Mouse (Mus musculus): ENCODE data around the gene Scp2d1. TPM values are rescaled to one million over a fixed set of nuclear protein-coding genes. Genes with fewer than 3 reads are reported as not detected.
"Not testable (repeated sequence)": the region's sequence is repeated elsewhere in the genome, so short reads cannot be mapped to it uniquely, and the experiment has no call there.

Gene Scp2d1
- total RNA-seq (2014; rRNA removed), result not detected in 2 replicates
- polyA plus RNA-seq (2012; rRNA removed), result not detected in 2 replicates

DNA sequence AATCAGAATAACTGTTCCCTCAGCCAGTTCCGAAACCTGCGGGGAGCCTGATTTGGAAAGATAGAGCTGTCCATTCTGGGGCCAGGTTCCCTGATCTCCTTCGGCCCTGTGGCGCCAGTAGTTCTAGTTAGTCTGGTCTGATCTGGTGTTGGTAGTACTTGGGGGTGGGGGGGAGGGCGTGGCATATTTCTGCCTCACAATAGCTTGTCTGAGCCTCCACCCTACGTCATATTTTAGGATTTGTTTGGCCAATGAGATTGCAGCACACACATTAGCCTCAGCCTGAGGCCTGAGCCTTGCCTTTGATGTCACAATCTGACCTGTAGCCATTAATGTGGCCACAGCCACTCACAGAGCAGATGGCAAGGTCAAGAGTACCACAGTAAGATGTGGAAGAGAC lies at the start of gene Scp2d1:
Scp2d1 (plus strand) TSS at position 301 of the 400 bp plus-strand sequence.
- H3K79me2 ChIP-seq (ENCODE audit: control insufficient read depth, insufficient read depth, low read length); H3K4me1 ChIP-seq (ENCODE audit: control insufficient read depth, insufficient read depth, low read length); H3K27me3 ChIP-seq (ENCODE audit: control insufficient read depth, insufficient read depth, low read length); H3K27ac ChIP-seq (replicated peaks; ENCODE audit: insufficient read depth, low read depth, low read length); H3K36me3 ChIP-seq (ENCODE audit: control insufficient read depth, insufficient read depth, low read length); DNase-seq (ENCODE audit: extremely low read depth, low read depth, low spot score); H3K9ac ChIP-seq (ENCODE audit: low read depth, low read length); H3K4me3 ChIP-seq (ENCODE audit: insufficient read depth, low read depth, low read length): not testable (repeated sequence)
- WGBS, result 76% methylated on average over 6 of the region's 6 CpGs

GRCm38 (mm10) chr2:144774636-144775160 lies 48.8 kb upstream of the Scp2d1 start:
- 88% methylated on average over 8 of the region's 8 CpGs for WGBS
- no peaks in the 10 kb centered on the region for H3K36me3 ChIP-seq (ENCODE audit: control insufficient read depth, insufficient read depth, low read length)
- no peaks in the 10 kb centered on the region for H3K27me3 ChIP-seq (ENCODE audit: control insufficient read depth, insufficient read depth, low read length)
- H3K4me1 ChIP-seq (ENCODE audit: control insufficient read depth, insufficient read depth, low read length), result no peaks in the 10 kb centered on the region
- DNase-seq (ENCODE audit: extremely low read depth, low read depth, low spot score), result no peak
- H3K27ac ChIP-seq (replicated peaks; ENCODE audit: insufficient read depth, low read depth, low read length), result no peak overlapping the region
- no peak overlapping the region for H3K9ac ChIP-seq (ENCODE audit: low read depth, low read length)
- no peak overlapping the region for H3K4me3 ChIP-seq (ENCODE audit: insufficient read depth, low read depth, low read length)
- H3K79me2 ChIP-seq (ENCODE audit: control insufficient read depth, insufficient read depth, low read length), result no peaks in the 10 kb centered on the region
- no peak for TF ChIP-seq POLR2A (IDR thresholded peaks at IDR 0.05; ENCODE audit: extremely low read depth, insufficient read depth, low read length)
- TF ChIP-seq CTCF (IDR thresholded peaks at IDR 0.05; ENCODE audit: low read depth, low read length), result no peak

DNA sequence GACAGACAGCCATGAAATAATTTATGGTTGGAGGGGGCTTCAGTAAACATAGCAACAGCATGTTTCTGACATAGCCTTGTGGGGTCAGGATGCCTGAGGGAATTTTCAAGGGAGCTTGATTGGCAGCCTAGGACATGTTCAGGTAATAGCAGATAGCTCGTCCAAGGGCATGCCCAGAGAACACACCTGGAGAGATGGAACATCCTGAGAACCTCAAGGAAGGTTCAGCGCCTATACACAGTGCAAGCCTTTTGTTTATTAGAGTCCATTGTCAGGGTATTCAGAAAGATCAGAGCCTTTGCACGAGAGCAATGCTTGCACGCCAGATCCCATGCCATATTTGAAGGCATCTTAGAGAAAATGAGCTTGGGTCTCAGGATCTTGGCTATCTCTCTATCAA lies 47.8 kb upstream of the Scp2d1 start:
- no peaks in the 10 kb centered on the region for H3K36me3 ChIP-seq (ENCODE audit: control insufficient read depth, insufficient read depth, low read length)
- TF ChIP-seq CTCF (IDR thresholded peaks at IDR 0.05; ENCODE audit: low read depth, low read length) (no peak), POLR2A (IDR thresholded peaks at IDR 0.05; ENCODE audit: extremely low read depth, insufficient read depth, low read length) (no peak)
- no peak overlapping the region for H3K4me3 ChIP-seq (ENCODE audit: insufficient read depth, low read depth, low read length)
- DNase-seq (ENCODE audit: extremely low read depth, low read depth, low spot score), result no peak
- H3K79me2 ChIP-seq (ENCODE audit: control insufficient read depth, insufficient read depth, low read length), result no peaks in the 10 kb centered on the region
- H3K27me3 ChIP-seq (ENCODE audit: control insufficient read depth, insufficient read depth, low read length), result no peaks in the 10 kb centered on the region
- no peak overlapping the region for H3K9ac ChIP-seq (ENCODE audit: low read depth, low read length)
- no peak overlapping the region for H3K27ac ChIP-seq (replicated peaks; ENCODE audit: insufficient read depth, low read depth, low read length)
- H3K4me1 ChIP-seq (ENCODE audit: control insufficient read depth, insufficient read depth, low read length), result no peaks in the 10 kb centered on the region
- WGBS, result 89% methylated on average over 4 of the region's 4 CpGs

DNA sequence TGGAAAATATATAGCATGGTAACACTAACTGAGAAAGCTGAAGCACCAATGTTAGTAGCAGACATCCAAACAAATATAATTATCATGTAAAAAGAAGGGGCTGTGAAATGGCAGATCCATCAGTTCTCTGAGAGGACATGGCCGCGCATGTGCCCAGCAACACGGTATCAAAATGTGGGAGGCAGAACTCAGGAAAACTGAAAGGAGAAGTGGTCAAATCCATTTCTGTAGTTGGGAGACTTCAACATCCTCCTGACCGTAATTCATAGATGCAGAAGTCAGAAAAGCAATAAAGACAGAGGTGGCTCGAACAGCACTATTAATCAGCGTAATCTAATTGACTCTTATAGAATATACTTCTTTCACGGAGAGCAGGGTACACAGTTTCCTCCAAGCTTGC lies 44.2 kb upstream of the Scp2d1 start:
- Histone ChIP-seq H3K27ac (replicated peaks; ENCODE audit: insufficient read depth, low read depth, low read length) (no peak overlapping the region), H3K79me2 (ENCODE audit: control insufficient read depth, insufficient read depth, low read length) (no peaks in the 10 kb centered on the region), H3K27me3 (ENCODE audit: control insufficient read depth, insufficient read depth, low read length) (no peaks in the 10 kb centered on the region), H3K9ac (ENCODE audit: low read depth, low read length) (no peak overlapping the region), H3K36me3 (ENCODE audit: control insufficient read depth, insufficient read depth, low read length) (no peaks in the 10 kb centered on the region), H3K4me3 (ENCODE audit: insufficient read depth, low read depth, low read length) (no peak overlapping the region), H3K4me1 (ENCODE audit: control insufficient read depth, insufficient read depth, low read length) (no peaks in the 10 kb centered on the region)
- WGBS, result 88% methylated on average over 7 of the region's 7 CpGs
- no peak for DNase-seq (ENCODE audit: extremely low read depth, low read depth, low spot score)
- no peak for TF ChIP-seq CTCF (IDR thresholded peaks at IDR 0.05; ENCODE audit: low read depth, low read length)
- no peak for TF ChIP-seq POLR2A (IDR thresholded peaks at IDR 0.05; ENCODE audit: extremely low read depth, insufficient read depth, low read length)

DNA sequence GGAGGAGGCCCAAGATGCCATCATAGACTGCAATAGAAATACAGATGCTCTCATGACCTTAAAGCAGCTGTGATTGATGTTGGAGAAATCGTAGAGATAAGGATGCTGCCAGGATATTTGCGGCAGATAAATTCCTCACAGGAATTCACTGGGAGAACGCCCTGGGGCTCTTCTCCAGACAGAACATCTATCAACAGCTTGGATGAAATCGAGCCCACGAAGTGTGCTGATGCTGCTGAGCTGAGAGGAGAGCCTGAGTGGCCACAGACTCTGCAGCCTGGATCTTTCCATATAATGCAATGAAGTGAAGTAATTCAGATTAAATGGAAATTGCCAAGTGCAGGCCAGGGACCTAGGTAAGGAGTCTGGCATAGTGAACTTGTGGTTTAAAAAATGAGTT lies 42.7 kb upstream of the Scp2d1 start:
- no peak for DNase-seq (ENCODE audit: extremely low read depth, low read depth, low spot score)
- H3K4me3 ChIP-seq (ENCODE audit: insufficient read depth, low read depth, low read length), result no peak overlapping the region
- WGBS, result 51% methylated on average over 5 of the region's 5 CpGs

DNA sequence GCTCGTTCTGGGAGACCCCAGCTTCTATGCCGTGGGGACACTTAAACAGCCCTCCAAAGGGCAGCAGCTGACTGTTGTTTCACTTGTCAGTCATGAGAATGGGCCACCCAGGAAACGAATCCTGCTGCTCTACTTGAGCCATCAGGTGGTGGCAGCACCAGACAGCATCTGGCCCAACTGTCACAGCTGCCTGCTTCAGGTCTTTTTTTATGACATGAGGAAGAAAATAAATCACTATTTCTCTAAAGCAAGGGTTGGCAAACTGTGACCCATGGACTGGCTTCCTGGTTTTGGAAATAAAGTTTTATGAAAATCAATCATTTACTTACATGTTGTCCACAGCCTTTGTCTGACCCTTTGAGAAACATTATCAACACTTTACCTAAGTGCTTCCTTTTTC lies 41.6 kb upstream of the Scp2d1 start:
- H3K9ac ChIP-seq (ENCODE audit: low read depth, low read length), result no peak overlapping the region
- H3K36me3 ChIP-seq (ENCODE audit: control insufficient read depth, insufficient read depth, low read length), result no peaks in the 10 kb centered on the region
- H3K27me3 ChIP-seq (ENCODE audit: control insufficient read depth, insufficient read depth, low read length), result no peaks in the 10 kb centered on the region
- H3K4me1 ChIP-seq (ENCODE audit: control insufficient read depth, insufficient read depth, low read length), result no peaks in the 10 kb centered on the region
- TF ChIP-seq POLR2A (IDR thresholded peaks at IDR 0.05; ENCODE audit: extremely low read depth, insufficient read depth, low read length) (no peak), CTCF (IDR thresholded peaks at IDR 0.05; ENCODE audit: low read depth, low read length) (no peak)
- no peak overlapping the region for H3K4me3 ChIP-seq (ENCODE audit: insufficient read depth, low read depth, low read length)
- H3K27ac ChIP-seq (replicated peaks; ENCODE audit: insufficient read depth, low read depth, low read length), result no peak overlapping the region
- H3K79me2 ChIP-seq (ENCODE audit: control insufficient read depth, insufficient read depth, low read length), result no peaks in the 10 kb centered on the region
- 67% methylated on average over 3 of the region's 3 CpGs for WGBS
- DNase-seq (ENCODE audit: extremely low read depth, low read depth, low spot score), result no peak

More for the DNA sequence above, 42.7 kb upstream of the Scp2d1 start:
- Histone ChIP-seq H3K9ac (ENCODE audit: low read depth, low read length) (no peak overlapping the region), H3K27ac (replicated peaks; ENCODE audit: insufficient read depth, low read depth, low read length) (no peak overlapping the region), H3K27me3 (ENCODE audit: control insufficient read depth, insufficient read depth, low read length) (no peaks in the 10 kb centered on the region), H3K36me3 (ENCODE audit: control insufficient read depth, insufficient read depth, low read length) (no peaks in the 10 kb centered on the region), H3K4me1 (ENCODE audit: control insufficient read depth, insufficient read depth, low read length) (no peaks in the 10 kb centered on the region), H3K79me2 (ENCODE audit: control insufficient read depth, insufficient read depth, low read length) (no peaks in the 10 kb centered on the region)
- no peak for TF ChIP-seq CTCF (IDR thresholded peaks at IDR 0.05; ENCODE audit: low read depth, low read length)
- no peak for TF ChIP-seq POLR2A (IDR thresholded peaks at IDR 0.05; ENCODE audit: extremely low read depth, insufficient read depth, low read length)
